Mouse (Mus musculus) G1E-ER4 (cell line): Measurements from ENCODE around the gene Gm10282. TPM values are rescaled to one million over a fixed set of nuclear protein-coding genes. Genes with fewer than 3 reads are reported as not detected.

Experiments used
- GATA1 ChIP-seq: IDR thresholded peaks from one replicate; pipeline ENCODE4 v1.8.0; 2012; ENCODE audit warnings: low read length, inconsistent platforms
- polyA plus RNA-seq: library from polyadenylated mRNA; stranded (reverse); fragments of >175 nt; gene quantifications from 2 replicates; pipeline ENCODE4 v1.2.3, GENCODE M21; 2012

Gene Gm10282
- polyA plus RNA-seq, 1 experiment: 219 TPM

DNA sequence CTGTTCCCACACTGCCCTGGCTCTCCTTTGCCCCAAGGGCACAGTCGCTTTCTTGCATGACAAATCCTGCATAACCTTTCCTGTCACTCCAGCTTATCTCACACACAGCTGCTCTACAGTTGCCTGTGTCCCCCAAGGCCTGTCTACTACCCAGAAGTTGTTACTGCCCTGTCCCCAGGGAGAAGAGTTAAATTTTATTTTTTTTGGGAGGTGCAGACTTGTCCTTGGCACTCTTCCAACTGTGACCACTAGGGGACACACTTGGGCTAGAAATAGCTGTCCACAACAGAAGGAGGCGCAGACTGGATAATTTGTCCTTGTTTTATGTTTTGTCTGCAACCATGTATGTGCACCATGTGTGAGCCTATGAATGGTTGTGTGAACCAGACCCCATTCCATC, 44.0 kb downstream of the Gm10282 start:
- no peak for TF ChIP-seq GATA1

GRCm38 (mm10) chr8:72260585-72260984, 44.5 kb downstream of the Gm10282 start:
- no peak for TF ChIP-seq GATA1

DNA sequence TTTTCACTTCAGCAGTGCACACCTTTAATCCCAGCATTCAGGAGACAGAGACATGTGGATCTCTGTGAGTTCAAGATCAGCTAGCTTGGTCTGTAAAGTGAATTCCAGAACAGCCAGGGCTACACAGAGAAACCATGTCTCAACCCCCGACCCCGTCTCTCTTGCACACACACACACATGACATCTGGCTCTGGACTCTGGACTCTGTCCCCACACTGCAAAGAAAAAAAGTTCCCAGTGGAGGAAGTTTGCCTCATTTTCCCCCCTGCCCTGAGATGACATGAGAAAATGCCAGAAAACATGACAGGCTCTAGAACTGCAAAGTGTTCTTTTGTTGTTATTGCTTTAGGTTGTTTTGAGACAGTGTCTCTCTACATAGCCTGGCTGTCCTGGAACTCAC, 45.2 kb downstream of the Gm10282 start:
- no peak for TF ChIP-seq GATA1

DNA sequence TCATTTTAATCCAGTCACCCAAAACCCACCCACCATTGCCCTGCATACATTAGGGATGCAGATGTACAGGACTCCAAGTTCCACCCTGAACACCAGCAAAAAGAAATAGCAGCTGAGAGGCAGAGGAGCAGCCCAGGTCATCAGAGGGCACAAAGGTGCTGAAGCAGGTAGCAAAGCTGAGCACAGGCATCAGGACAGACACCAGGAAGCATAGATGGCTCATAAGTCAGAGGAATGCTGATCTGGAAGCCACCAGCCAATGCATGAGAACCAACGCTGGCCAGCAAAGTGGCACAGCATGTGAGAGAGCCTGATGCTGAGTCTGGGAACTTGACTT, 47.2 kb downstream of the Gm10282 start:
- TF ChIP-seq GATA1: no peak

DNA sequence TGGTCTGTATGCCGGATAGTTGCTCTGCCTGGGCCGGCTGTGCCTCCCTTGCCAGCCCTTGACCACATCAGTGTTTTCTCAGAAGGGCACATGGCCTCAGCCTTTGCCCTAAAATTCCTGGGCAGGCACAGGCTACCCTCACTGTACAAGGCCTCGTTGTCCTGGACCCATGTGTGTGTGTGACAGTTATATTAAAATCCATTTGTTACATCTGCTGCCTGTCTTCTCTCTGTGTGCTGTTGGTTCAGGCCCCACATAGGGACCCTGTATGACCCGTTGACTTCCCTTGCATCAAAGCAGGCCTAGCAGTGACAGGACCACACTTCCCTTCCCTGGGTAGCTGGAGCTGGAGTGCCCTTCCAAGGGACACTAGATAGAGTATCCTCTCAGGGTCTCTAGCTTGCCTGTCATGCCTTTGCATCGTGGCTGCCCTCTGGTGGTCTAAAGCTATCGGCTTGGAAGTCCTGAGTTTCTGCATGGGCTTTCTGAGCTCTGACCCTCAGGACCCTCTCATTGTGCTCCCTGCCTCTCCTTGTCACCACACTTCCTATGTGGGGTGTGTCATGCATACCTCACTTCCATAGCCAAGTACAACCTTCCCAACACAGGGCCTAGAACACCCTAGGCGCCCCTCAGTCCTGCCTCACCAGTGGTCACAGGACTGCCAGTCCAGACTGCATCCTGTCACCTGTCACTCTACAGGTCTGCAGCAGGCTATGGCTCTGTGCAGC, 47.7 kb downstream of the Gm10282 start:
- no peak for TF ChIP-seq GATA1

Other genes with a start within 250 kb of the Gm10282 start
- not detected in 2 replicates for gene Olfr373, start 222.1 kb downstream of the Gm10282 start, polyA plus RNA-seq
- gene Olfr374, start 198.2 kb downstream of the Gm10282 start, polyA plus RNA-seq: not detected in 2 replicates
- 0.04 TPM in 1 of 2 replicates, not detected in the other for gene Tpm4, start 170.3 kb downstream of the Gm10282 start, polyA plus RNA-seq
- 41.7 and 43.2 TPM in 2 replicates for gene Rab8a, start 144.1 kb downstream of the Gm10282 start, polyA plus RNA-seq
- 0.12 and 0.25 TPM in 2 replicates for gene Hsh2d, start 115.6 kb downstream of the Gm10282 start, polyA plus RNA-seq
- not detected in 2 replicates for gene Cib3, start 92.4 kb downstream of the Gm10282 start, polyA plus RNA-seq
- gene Gm11034, start 91.6 kb downstream of the Gm10282 start, polyA plus RNA-seq: not detected in 2 replicates
- gene Fam32a, start 85.5 kb downstream of the Gm10282 start, polyA plus RNA-seq: 54.3 and 63.6 TPM in 2 replicates
- gene Ap1m1, start 65.2 kb downstream of the Gm10282 start, polyA plus RNA-seq: 96.9 and 119 TPM in 2 replicates
- 0.06 and 0.12 TPM in 2 replicates for gene Klf2, start 13.8 kb upstream of the Gm10282 start, polyA plus RNA-seq
- 7.4 and 14.4 TPM in 2 replicates for gene Eps15l1, start 116.2 kb upstream of the Gm10282 start, polyA plus RNA-seq
- gene Calr3, start 138.6 kb upstream of the Gm10282 start, polyA plus RNA-seq: 0.03 and 0.16 TPM in 2 replicates
- gene 1700030K09Rik, start 138.6 kb upstream of the Gm10282 start, polyA plus RNA-seq: 4.8 and 5.6 TPM in 2 replicates
- gene Cherp, start 170.0 kb upstream of the Gm10282 start, polyA plus RNA-seq: 273 and 274 TPM in 2 replicates
- gene Slc35e1, start 187.4 kb upstream of the Gm10282 start, polyA plus RNA-seq: 8.7 and 9.8 TPM in 2 replicates
- gene Med26, start 243.0 kb upstream of the Gm10282 start, polyA plus RNA-seq: 42.2 and 54.4 TPM in 2 replicates